Mouse (Mus musculus) kidney, adult 2 months (tissue): Measurements from ENCODE around the gene Plcz1. TPM values are rescaled to one million over a fixed set of nuclear protein-coding genes. Genes with fewer than 3 reads are reported as not detected.
A peak's percentile ranks its signal among the peaks of the same experiment; 100 is the strongest.

Experiments
- DNase-seq: peaks from one replicate; pipeline ENCODE4 v3.0.0; 2021
- H3K27ac ChIP-seq: fragments of 200-500 bp; 2 replicates; pipeline ENCODE4 v1.5.1; 2012; ENCODE audit warnings: low read depth, low read length, control low read depth, inconsistent platforms; ENCODE audit not compliant: insufficient read depth
- H3K27me3 ChIP-seq: fragments of 200-500 bp; replicated peaks from 2 replicates; pipeline ENCODE4 v1.6.1; 2012; ENCODE audit warnings: mild to moderate bottlenecking, moderate library complexity, low read length, inconsistent platforms; ENCODE audit not compliant: control insufficient read depth, insufficient read depth
- H3K36me3 ChIP-seq: fragments of 200-500 bp; 2 replicates; pipeline ENCODE4 v1.6.1; 2012; ENCODE audit warnings: mild to moderate bottlenecking, moderate library complexity, low read length, inconsistent platforms; ENCODE audit not compliant: control insufficient read depth, insufficient read depth
- H3K4me1 ChIP-seq: fragments of 200-500 bp; 2 replicates; pipeline ENCODE4 v1.6.1; 2011; ENCODE audit warnings: low read length; ENCODE audit not compliant: control insufficient read depth, insufficient read depth
- H3K4me3 ChIP-seq: fragments of 200-500 bp; 2 replicates; pipeline ENCODE4 v1.5.1; 2011; ENCODE audit warnings: mild to moderate bottlenecking, low read depth, low read length, control low read depth; ENCODE audit not compliant: insufficient read depth
- CTCF ChIP-seq: fragments of 200-500 bp; conservative IDR thresholded peaks from 2 replicates; pipeline ENCODE4 v1.5.1; 2011; ENCODE audit warnings: low read depth, mild to moderate bottlenecking, control low read depth, low read length, moderate library complexity, mixed read lengths; ENCODE audit not compliant: insufficient read depth, insufficient read length
- POLR2A ChIP-seq: fragments of 200-500 bp; IDR thresholded peaks from one replicate; pipeline ENCODE4 v1.6.1; 2011; ENCODE audit warnings: low read depth, low read length, control low read depth
- WGBS: fragments of 180-500 bp; shearing (Covaris S2); methylation state at CpG from one replicate; pipeline ENCODE4 v1.1.7; 2018; 5-methylcytosine and 5-hydroxymethylcytosine counted together
- polyA plus RNA-seq: library from polyadenylated mRNA; depleted of rRNA; stranded (reverse); fragments of >200 nt; gene quantifications from 2 replicates; pipeline ENCODE4 v1.2.3, GENCODE M21; 2012

The Plcz1 gene
- polyA plus RNA-seq, 1 experiment: not detected

- no peaks in the 10 kb centered on the region for H3K4me1 ChIP-seq
- DNase-seq: no peak
- 79% methylated on average over 5 of the region's 5 CpGs for WGBS
- H3K27ac ChIP-seq: no peak overlapping the region
- no peak for TF ChIP-seq POLR2A
- TF ChIP-seq CTCF: no peak
- H3K36me3 ChIP-seq: no peaks in the 10 kb centered on the region
- no peaks in the 10 kb centered on the region for H3K27me3 ChIP-seq
- no peak overlapping the region for H3K4me3 ChIP-seq
These were observed 66.6 kb downstream of the Plcz1 start for GRCm38 (mm10) chr6:139974668-139975067.

- H3K27me3 ChIP-seq: no peaks in the 10 kb centered on the region
- TF ChIP-seq POLR2A (no peak), CTCF (no peak)
- DNase-seq: peak; percentile 23
- no peaks in the 10 kb centered on the region for H3K36me3 ChIP-seq
- no peaks in the 10 kb centered on the region for H3K4me1 ChIP-seq
- H3K4me3 ChIP-seq: no peak overlapping the region
- no peak overlapping the region for H3K27ac ChIP-seq
- 65% methylated on average over 4 of the region's 4 CpGs for WGBS
These were observed 69.5 kb downstream of the Plcz1 start for GRCm38 (mm10) chr6:139971608-139972298.

- DNase-seq: no peak
- 83% methylated on average over 6 of the region's 6 CpGs for WGBS
- no peak overlapping the region for H3K27ac ChIP-seq
- H3K27me3 ChIP-seq: no peaks in the 10 kb centered on the region
- no peak overlapping the region for H3K4me3 ChIP-seq
- TF ChIP-seq POLR2A (no peak), CTCF (no peak)
- H3K36me3 ChIP-seq: no peaks in the 10 kb centered on the region
- no peaks in the 10 kb centered on the region for H3K4me1 ChIP-seq
These were observed 74.6 kb downstream of the Plcz1 start for GRCm38 (mm10) chr6:139966684-139967083.

- no peaks in the 10 kb centered on the region for H3K4me1 ChIP-seq
- H3K36me3 ChIP-seq: no peaks in the 10 kb centered on the region
- H3K27me3 ChIP-seq: no peaks in the 10 kb centered on the region
- 89% methylated on average over 3 of the region's 3 CpGs for WGBS
- no peak for TF ChIP-seq POLR2A
- TF ChIP-seq CTCF: no peak
- H3K27ac ChIP-seq: no peak overlapping the region
- no peak for DNase-seq
- H3K4me3 ChIP-seq: no peak overlapping the region
These were observed 76.4 kb downstream of the Plcz1 start for GRCm38 (mm10) chr6:139964895-139965294.

- WGBS: 66% methylated on average over 3 of the region's 3 CpGs
- TF ChIP-seq CTCF (no peak), POLR2A (no peak)
- Histone ChIP-seq H3K4me1 (no peaks in the 10 kb centered on the region), H3K27me3 (no peaks in the 10 kb centered on the region), H3K36me3 (no peaks in the 10 kb centered on the region), H3K27ac (no peak overlapping the region), H3K4me3 (no peak overlapping the region)
- no peak for DNase-seq
These were observed 77.5 kb downstream of the Plcz1 start for GRCm38 (mm10) chr6:139963775-139964174.

- TF ChIP-seq POLR2A: no peak
- TF ChIP-seq CTCF: no peak
These were observed 83.6 kb downstream of the Plcz1 start for GRCm38 (mm10) chr6:139957531-139958241.

GRCm38 (mm10) chr6:139953596-139953995, 87.7 kb downstream of the Plcz1 start:
- H3K36me3 ChIP-seq: no peaks in the 10 kb centered on the region
- 63% methylated on average over 12 of the region's 12 CpGs for WGBS
- TF ChIP-seq POLR2A: no peak
- no peak for TF ChIP-seq CTCF
- H3K27me3 ChIP-seq: no peaks in the 10 kb centered on the region
- DNase-seq: no peak
- no peak overlapping the region for H3K4me3 ChIP-seq
- no peaks in the 10 kb centered on the region for H3K4me1 ChIP-seq
- peak overlapping the region; percentile 30; the same call in 1 of the 2 replicates for H3K27ac ChIP-seq

More at GRCm38 (mm10) chr6:139957531-139958241, 83.6 kb downstream of the Plcz1 start:
- Histone ChIP-seq H3K27ac (no peak overlapping the region), H3K4me3 (no peak overlapping the region), H3K27me3 (no peaks in the 10 kb centered on the region), H3K4me1 (no peaks in the 10 kb centered on the region), H3K36me3 (no peaks in the 10 kb centered on the region)
- 57% methylated on average over 7 of the region's 7 CpGs for WGBS
- DNase-seq: peak; percentile 24
